Mouse (Mus musculus): Measurements from ENCODE around the gene Glipr2. TPM values are rescaled to one million over a fixed set of nuclear protein-coding genes. Genes with fewer than 3 reads are reported as not detected.
A peak's percentile ranks its signal among the peaks of the same experiment; 100 is the strongest.

The Glipr2 gene
- polyA plus RNA-seq, 1 experiment from 2014 or later: 37.9 TPM

DNA sequence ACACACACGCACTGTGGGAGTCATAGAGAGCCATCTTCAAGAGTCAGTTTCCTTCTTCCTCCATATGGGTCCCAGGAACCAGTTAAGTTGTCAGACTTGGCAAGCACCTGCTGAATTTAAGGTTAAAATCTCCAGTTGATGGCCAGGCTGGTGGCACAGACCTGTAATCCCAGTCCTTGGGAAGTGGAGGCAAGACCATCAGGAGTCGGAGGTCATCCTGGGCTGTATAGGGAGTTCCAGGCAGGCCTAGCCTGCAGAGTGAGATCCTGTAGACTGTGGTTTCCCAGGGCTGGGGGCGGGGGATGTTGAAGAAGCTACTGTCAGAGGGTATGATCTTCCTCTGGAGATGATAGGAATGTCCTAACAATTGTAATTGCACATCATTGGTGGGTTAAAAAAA lies 31.8 kb downstream of the Glipr2 start:
- no peak for ATAC-seq
- Histone ChIP-seq H3K4me1 (ENCODE audit: insufficient read depth, low read depth, low read length) (no peaks in the 10 kb centered on the region), H3K27me3 (replicated peaks; ENCODE audit: insufficient read depth, low read length) (no peaks in the 10 kb centered on the region), H3K9me3 (ENCODE audit: low read length) (no peaks in the 10 kb centered on the region), H3K4me3 (ENCODE audit: low read depth, low read length) (no peak overlapping the region), H3K36me3 (ENCODE audit: insufficient read depth, low read length) (no peaks in the 10 kb centered on the region), H3K4me2 (replicated peaks; ENCODE audit: low read depth, low read length) (no peak overlapping the region), H3K27ac (ENCODE audit: low read length) (no peak overlapping the region), H3K9ac (replicated peaks; ENCODE audit: low read depth) (no peak overlapping the region)
- WGBS: 85% methylated on average over 3 of the region's 3 CpGs
- TF ChIP-seq EP300 (IDR thresholded peaks at IDR 0.05): no peak
- no peak for TF ChIP-seq CTCF (IDR thresholded peaks at IDR 0.05)
- no peak for DNase-seq (ENCODE audit: low spot score)

- Histone ChIP-seq H3K9ac (replicated peaks; ENCODE audit: low read depth) (no peak overlapping the region), H3K4me2 (replicated peaks; ENCODE audit: low read depth, low read length) (no peak overlapping the region), H3K27ac (ENCODE audit: low read length) (no peak overlapping the region), H3K36me3 (ENCODE audit: insufficient read depth, low read length) (no peaks in the 10 kb centered on the region), H3K9me3 (ENCODE audit: low read length) (no peaks in the 10 kb centered on the region), H3K27me3 (replicated peaks; ENCODE audit: insufficient read depth, low read length) (no peaks in the 10 kb centered on the region), H3K4me3 (ENCODE audit: low read depth, low read length) (no peak overlapping the region), H3K4me1 (ENCODE audit: insufficient read depth, low read depth, low read length) (no peaks in the 10 kb centered on the region)
- 90% methylated on average over 11 of the region's 11 CpGs for WGBS
- no peak for DNase-seq (ENCODE audit: low spot score)
- TF ChIP-seq EP300 (IDR thresholded peaks at IDR 0.05): no peak
- no peak for TF ChIP-seq CTCF (IDR thresholded peaks at IDR 0.05)
- no peak for ATAC-seq
These were observed 35.9 kb downstream of the Glipr2 start for GRCm38 (mm10) chr4:43993072-43993471.

DNA sequence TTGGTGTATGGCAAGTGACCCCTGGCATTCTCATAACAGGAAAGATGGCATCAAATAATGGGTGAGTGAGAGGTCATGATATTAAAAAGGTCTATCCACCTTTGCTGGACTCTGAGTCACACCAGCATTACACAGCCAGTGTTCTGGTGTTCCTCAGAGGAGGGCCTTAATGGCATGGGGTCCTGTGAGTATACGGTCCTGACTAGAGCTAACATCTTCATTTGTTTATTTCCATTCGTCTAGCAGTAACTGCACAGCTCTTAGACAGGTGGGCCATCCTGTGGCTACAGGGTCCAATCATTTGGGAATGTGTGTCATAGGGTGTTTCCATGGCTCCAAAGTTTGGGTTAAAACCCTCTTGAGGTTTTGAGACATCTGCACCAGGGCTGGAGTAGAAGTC lies 37.1 kb downstream of the Glipr2 start:
- 54% methylated on average over 2 of the region's 2 CpGs for WGBS
- H3K4me2 ChIP-seq (replicated peaks; ENCODE audit: low read depth, low read length): no peak overlapping the region
- H3K27me3 ChIP-seq (replicated peaks; ENCODE audit: insufficient read depth, low read length): no peaks in the 10 kb centered on the region
- DNase-seq (ENCODE audit: low spot score) (no peak), ATAC-seq (no peak)
- no peaks in the 10 kb centered on the region for H3K9me3 ChIP-seq (ENCODE audit: low read length)
- no peak for TF ChIP-seq EP300 (IDR thresholded peaks at IDR 0.05)
- TF ChIP-seq CTCF (IDR thresholded peaks at IDR 0.05): no peak
- H3K27ac ChIP-seq (ENCODE audit: low read length): no peak overlapping the region
- no peak overlapping the region for H3K9ac ChIP-seq (replicated peaks; ENCODE audit: low read depth)
- H3K4me1 ChIP-seq (ENCODE audit: insufficient read depth, low read depth, low read length): no peaks in the 10 kb centered on the region
- H3K4me3 ChIP-seq (ENCODE audit: low read depth, low read length): no peak overlapping the region
- no peaks in the 10 kb centered on the region for H3K36me3 ChIP-seq (ENCODE audit: insufficient read depth, low read length)

DNA sequence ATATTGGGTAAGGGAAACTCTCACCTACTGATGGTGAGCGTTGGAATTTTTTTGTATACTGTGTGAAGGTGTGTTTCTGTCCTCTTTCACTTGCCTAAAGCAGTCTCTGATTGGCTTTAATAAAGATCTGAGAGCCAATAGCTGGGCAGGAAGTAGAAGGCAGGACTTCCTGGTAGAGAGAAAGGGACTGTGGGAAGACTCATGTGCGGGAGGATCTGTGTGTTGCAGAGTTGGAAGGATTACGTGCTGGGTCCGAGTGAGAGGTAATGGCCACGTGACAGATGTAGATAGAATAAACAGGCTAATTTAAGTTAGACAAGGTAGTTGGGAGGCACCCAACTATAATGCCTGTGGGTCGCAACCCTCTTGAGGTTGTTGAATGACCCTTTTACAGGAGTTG lies 46.4 kb downstream of the Glipr2 start:
- no peak overlapping the region for H3K9ac ChIP-seq (replicated peaks; ENCODE audit: low read depth)
- no peak overlapping the region for H3K4me3 ChIP-seq (ENCODE audit: low read depth, low read length)
- H3K9me3 ChIP-seq (ENCODE audit: low read length): no peaks in the 10 kb centered on the region
- no peaks in the 10 kb centered on the region for H3K4me1 ChIP-seq (ENCODE audit: insufficient read depth, low read depth, low read length)
- no peaks in the 10 kb centered on the region for H3K36me3 ChIP-seq (ENCODE audit: insufficient read depth, low read length)
- WGBS: 53% methylated on average over 6 of the region's 6 CpGs
- no peak overlapping the region for H3K27ac ChIP-seq (ENCODE audit: low read length)
- no peaks in the 10 kb centered on the region for H3K27me3 ChIP-seq (replicated peaks; ENCODE audit: insufficient read depth, low read length)
- H3K4me2 ChIP-seq (replicated peaks; ENCODE audit: low read depth, low read length): no peak overlapping the region; the same call in 1 of the 2 replicates
- DNase-seq (ENCODE audit: low spot score) (peak; percentile 40), ATAC-seq (peak; percentile 65)
- TF ChIP-seq EP300 (IDR thresholded peaks at IDR 0.05) (no peak), CTCF (IDR thresholded peaks at IDR 0.05) (no peak)

GRCm38 (mm10) chr4:44004126-44004525 lies 46.9 kb downstream of the Glipr2 start, which contains the start of gene Clta:
Gene Clta, plus strand, starts transcription at chr4:44004452.
- Histone ChIP-seq H3K36me3 (ENCODE audit: insufficient read depth, low read length) (no peaks in the 10 kb centered on the region), H3K27ac (ENCODE audit: low read length) (no peak within 1 kb of the TSS), H3K4me1 (ENCODE audit: insufficient read depth, low read depth, low read length) (no peaks in the 10 kb centered on the region), H3K4me2 (replicated peaks; ENCODE audit: low read depth, low read length) (no peak within 1 kb of the TSS; the same call in 1 of the 2 replicates), H3K4me3 (ENCODE audit: low read depth, low read length) (no peak within 1 kb of the TSS), H3K9ac (replicated peaks; ENCODE audit: low read depth) (no peak within 1 kb of the TSS), H3K27me3 (replicated peaks; ENCODE audit: insufficient read depth, low read length) (no peaks in the 10 kb centered on the region), H3K9me3 (ENCODE audit: low read length) (no peaks in the 10 kb centered on the region)
- ATAC-seq (peak; percentile 16; the same call in 1 of the 2 replicates), DNase-seq (ENCODE audit: low spot score) (no peak)
- WGBS: 71% methylated on average over 5 of the region's 5 CpGs
- TF ChIP-seq CTCF (IDR thresholded peaks at IDR 0.05) (no peak), EP300 (IDR thresholded peaks at IDR 0.05) (no peak)

DNA sequence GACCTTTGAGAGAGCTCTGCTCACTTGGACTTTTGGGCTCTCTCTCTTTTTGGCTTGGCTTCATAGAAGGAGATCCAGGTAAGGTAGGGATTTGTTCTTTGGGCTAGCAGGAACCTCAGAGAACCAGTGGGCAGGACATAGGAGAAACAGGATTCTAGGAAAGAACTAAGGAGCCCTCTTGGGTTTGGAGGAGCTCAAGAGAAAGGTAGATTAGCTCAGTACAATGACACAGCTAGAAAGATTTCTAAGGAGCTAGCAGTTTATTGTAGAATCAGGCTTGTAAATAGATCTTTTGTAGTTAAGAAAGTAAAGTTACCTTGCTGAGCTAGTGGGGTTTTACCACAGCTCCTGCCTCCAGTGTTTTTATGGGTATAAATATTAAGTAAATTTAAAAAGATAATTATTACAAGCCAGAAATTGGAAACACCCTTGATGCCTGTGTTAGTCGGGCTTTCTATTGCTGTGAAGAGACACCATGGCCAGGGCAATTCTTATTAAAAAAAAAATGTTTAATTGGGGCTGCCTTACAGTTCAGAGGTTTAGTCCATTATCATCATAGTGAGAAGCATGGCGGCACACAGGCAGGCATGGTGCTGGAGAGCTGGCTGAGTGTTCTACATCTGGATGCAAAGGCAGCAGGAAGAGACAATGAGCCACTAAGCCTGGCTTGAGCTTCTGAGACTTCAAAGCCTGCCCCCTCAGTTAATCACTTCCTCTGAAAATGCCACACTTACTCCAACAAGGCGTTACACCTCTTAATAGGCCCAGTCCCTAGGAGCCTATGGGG lies 47.6 kb downstream of the Glipr2 start:
- TF ChIP-seq EP300 (IDR thresholded peaks at IDR 0.05) (no peak), CTCF (IDR thresholded peaks at IDR 0.05) (no peak)
- Histone ChIP-seq H3K4me1 (ENCODE audit: insufficient read depth, low read depth, low read length) (no peaks in the 10 kb centered on the region), H3K4me2 (replicated peaks; ENCODE audit: low read depth, low read length) (no peak overlapping the region), H3K27ac (ENCODE audit: low read length) (no peak overlapping the region), H3K36me3 (ENCODE audit: insufficient read depth, low read length) (no peaks in the 10 kb centered on the region), H3K27me3 (replicated peaks; ENCODE audit: insufficient read depth, low read length) (no peaks in the 10 kb centered on the region), H3K4me3 (ENCODE audit: low read depth, low read length) (no peak overlapping the region), H3K9me3 (ENCODE audit: low read length) (no peaks in the 10 kb centered on the region), H3K9ac (replicated peaks; ENCODE audit: low read depth) (no peak overlapping the region)
- no peak for ATAC-seq
- DNase-seq (ENCODE audit: low spot score): no peak
- 75% methylated on average over 3 of the region's 3 CpGs for WGBS
